Mouse (Mus musculus) stomach, postnatal 0 days (tissue): ENCODE results near the gene Zfp93. TPM values are rescaled to one million over a fixed set of nuclear protein-coding genes. Genes with fewer than 3 reads are reported as not detected.

ENCODE experiments used
- ATAC-seq: fragments of 200-750 bp; cut with Nextera tagmentation; 2 replicates; pipeline ENCODE4 v1.8.0; 2017; ENCODE audit not compliant: low FRiP score, low TSS enrichment
- DNase-seq: peaks from one replicate; pipeline ENCODE4 v3.0.0-alpha.2; 2016; ENCODE audit warnings: low spot score
- H3K27ac ChIP-seq: fragments of 300-500 bp; sonication (generic); replicated peaks from 2 replicates; pipeline ENCODE4 v1.5.1; 2014; ENCODE audit warnings: mild to moderate bottlenecking, control low read depth
- H3K27me3 ChIP-seq: fragments of 300-500 bp; sonication (generic); 2 replicates; pipeline ENCODE4 v1.6.1; 2014; ENCODE audit warnings: low read length; ENCODE audit not compliant: control insufficient read depth, insufficient read depth
- H3K36me3 ChIP-seq: fragments of 300-500 bp; sonication (generic); 2 replicates; pipeline ENCODE4 v1.6.1; 2014; ENCODE audit warnings: low read length, mixed read lengths; ENCODE audit not compliant: control insufficient read depth, insufficient read depth
- H3K4me1 ChIP-seq: fragments of 300-500 bp; sonication (generic); replicated peaks from 2 replicates; pipeline ENCODE4 v1.6.1; 2014; ENCODE audit warnings: antibody characterized with exemption; ENCODE audit not compliant: control insufficient read depth, insufficient read depth
- H3K4me2 ChIP-seq: fragments of 300-500 bp; sonication (generic); replicated peaks from 2 replicates; pipeline ENCODE4 v1.6.1; 2014; ENCODE audit warnings: low read depth, mild to moderate bottlenecking, control low read depth, moderate library complexity
- H3K4me3 ChIP-seq: fragments of 300-500 bp; sonication (generic); 2 replicates; pipeline ENCODE4 v1.5.1; 2014; ENCODE audit warnings: low read depth, low read length, control low read depth
- H3K9ac ChIP-seq: fragments of 300-500 bp; sonication (generic); 2 replicates; pipeline ENCODE4 v1.6.1; 2014; ENCODE audit warnings: mild to moderate bottlenecking, low read length, control low read depth, mixed read lengths
- H3K9me3 ChIP-seq: fragments of 300-500 bp; sonication (generic); 2 replicates; pipeline ENCODE4 v1.6.1; 2016; ENCODE audit warnings: low read length; ENCODE audit not compliant: control insufficient read depth
- CTCF ChIP-seq: IDR thresholded peaks from 2 replicates; pipeline ENCODE4 v1.5.1; 2016; ENCODE audit warnings: antibody characterized with exemption, low read depth, mild to moderate bottlenecking, moderate library complexity
- EP300 ChIP-seq: optimal IDR thresholded peaks from 2 replicates; pipeline ENCODE3; 2016; ENCODE audit warnings: antibody characterized with exemption
- WGBS: fragments of 180-500 bp; shearing (Covaris S2); extraction: QIAGEN DNeasy Blood & Tissue Kit; methylation state at CpG from one replicate; pipeline ENCODE4 v1.1.7; 2014; 5-methylcytosine and 5-hydroxymethylcytosine counted together
- polyA plus RNA-seq: library from polyadenylated mRNA; unstranded; fragments of >200 nt; fragmentation: Nextera tagmentation; extraction: Ambion mirVana; gene quantifications from 2 replicates; pipeline ENCODE4 v1.2.1, GENCODE M21; 2015

Zfp93 gene
- 4.3 TPM in 2 replicates for polyA plus RNA-seq

DNA sequence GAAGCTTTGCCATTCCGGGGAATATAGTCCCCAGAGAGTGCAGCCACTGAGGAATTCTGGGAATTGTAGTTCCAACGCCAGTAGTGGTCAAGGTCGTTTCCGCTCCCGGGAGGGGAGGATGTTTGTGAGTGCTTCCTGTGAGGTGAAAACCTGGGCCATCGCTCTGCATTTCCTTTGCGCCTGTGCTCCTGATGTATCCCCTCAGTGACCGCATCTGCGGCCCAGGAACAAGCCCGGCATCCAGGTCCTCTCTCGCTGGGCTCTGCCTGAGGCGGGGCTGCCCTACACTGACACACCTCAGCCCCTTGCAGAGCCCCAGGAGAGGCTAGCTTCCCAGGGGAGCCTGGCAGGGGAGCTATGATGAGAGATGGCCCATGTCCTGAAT lies at the start of gene Zfp93:
Gene Zfp93, plus strand, starts transcription at position 133 of the 385 bp plus-strand sequence.
- peak; percentile 80 for DNase-seq
- peaks cover 14% of the 10 kb centered on the region for H3K36me3 ChIP-seq
- ATAC-seq: peak; percentile 96
- H3K9ac ChIP-seq: peak within 1 kb of the TSS; percentile 75
- TF ChIP-seq EP300 (no peak), CTCF (no peak)
- no peaks in the 10 kb centered on the region for H3K27me3 ChIP-seq
- H3K9me3 ChIP-seq: no peaks in the 10 kb centered on the region
- WGBS: under 1% methylated on average over 12 of the region's 12 CpGs
- H3K27ac ChIP-seq: 0 out of 2 replicates have a peak within 1 kb of the TSS, but pooled peaks have one; percentile 56
- peak within 1 kb of the TSS; percentile 64 for H3K4me3 ChIP-seq
- peak within 1 kb of the TSS; percentile 92 for H3K4me2 ChIP-seq
- 0 out of 2 replicates have a peak, but pooled peaks cover 3% of the 10 kb centered on the region for H3K4me1 ChIP-seq

DNA sequence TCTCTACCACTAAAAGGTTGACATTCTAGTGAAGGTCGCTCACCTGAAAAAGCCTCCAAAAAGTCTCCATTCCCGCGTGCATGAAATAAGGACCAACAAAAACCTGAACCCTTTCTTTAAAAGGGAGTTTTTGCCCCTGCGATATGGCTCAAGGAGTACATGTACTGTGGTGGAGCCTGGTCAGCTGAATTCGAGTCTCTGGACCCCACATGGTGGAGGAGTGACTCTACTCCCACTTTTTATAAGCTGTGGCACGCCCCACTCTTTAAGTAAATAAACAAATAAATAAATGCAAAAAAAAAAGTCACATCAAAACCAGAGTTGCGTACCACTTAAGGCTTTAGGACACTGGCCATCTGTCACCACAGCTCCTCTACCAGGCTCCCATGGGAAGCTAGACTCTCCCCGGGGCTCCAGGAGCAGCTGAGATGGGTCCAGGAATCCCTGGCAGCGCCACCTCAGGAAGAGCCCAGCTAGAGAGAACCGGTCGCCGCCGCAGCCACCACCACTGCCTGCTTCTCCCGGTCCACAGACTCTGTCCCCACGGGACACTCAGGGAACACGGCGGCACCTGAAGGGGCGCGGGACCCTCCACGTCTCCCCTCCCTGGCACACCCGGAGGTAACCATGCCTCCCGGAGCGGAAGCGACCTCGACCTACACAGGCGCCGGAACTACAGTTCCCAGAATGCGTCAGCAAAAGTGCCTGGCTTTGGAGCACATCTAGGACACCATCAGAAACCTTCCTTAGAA lies 33.0 kb upstream of the Zfp93 start, which contains the start of gene Zfp109:
Gene Zfp109, minus strand, starts transcription at position 521 of the 752 bp plus-strand sequence.
- DNase-seq (peak; percentile 63), ATAC-seq (peak; percentile 87)

DNA sequence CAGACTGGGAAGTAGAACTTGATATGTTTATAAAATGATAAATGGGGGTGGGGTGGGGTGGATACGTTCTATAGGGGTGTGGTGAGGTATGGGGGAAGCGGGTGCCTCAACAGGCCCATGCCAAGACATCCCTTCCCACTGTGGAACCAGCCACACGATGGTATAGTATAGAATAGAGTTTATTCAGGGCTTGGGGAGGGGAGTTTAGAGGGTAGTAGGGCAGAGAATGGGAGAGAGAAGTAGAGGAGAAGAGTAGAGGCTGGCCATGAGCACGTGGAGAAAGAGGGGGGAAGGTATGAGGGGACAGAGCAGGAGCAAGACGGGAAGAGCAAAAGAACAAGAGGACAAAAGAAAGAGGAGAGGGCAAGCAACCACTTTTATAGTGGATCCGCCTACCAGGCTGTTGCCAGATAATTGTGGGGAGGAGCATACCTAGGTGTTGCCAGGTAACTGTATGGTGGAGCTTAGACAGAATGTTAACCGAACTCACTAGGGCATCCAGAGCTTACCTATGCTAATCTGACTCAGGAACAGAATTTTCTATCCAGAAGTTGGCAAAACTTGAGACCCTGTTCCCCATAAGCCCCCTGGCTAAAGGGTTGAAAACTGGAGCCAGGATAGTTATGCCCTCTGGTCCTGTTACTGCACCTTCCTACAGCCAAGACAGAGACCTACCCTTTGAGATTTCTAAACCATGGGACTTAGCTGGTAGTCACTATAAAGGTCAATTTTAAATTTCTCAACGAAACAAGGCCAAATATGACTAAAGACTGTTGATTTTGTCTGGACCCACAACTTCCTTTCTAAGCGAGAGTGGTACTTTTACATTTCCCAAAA lies 16.2 kb upstream of the Zfp93 start:
- Histone ChIP-seq H3K4me3 (peak overlapping the region; percentile 55; the same call in 1 of the 2 replicates), H3K9me3 (no peaks in the 10 kb centered on the region), H3K9ac (peak overlapping the region; percentile 74; the same call in 1 of the 2 replicates), H3K4me2 (peak overlapping the region; percentile 73), H3K36me3 (no peaks in the 10 kb centered on the region), H3K27me3 (no peaks in the 10 kb centered on the region), H3K4me1 (0 out of 2 replicates have a peak, but pooled peaks cover 6% of the 10 kb centered on the region), H3K27ac (no peak overlapping the region)
- ATAC-seq (peak; percentile 53), DNase-seq (peak; percentile 2)
- TF ChIP-seq EP300: no peak
- WGBS: 61% methylated on average over 9 of the region's 9 CpGs

More for the DNA sequence above, 33.0 kb upstream of the Zfp93 start, which contains the start of gene Zfp109:
- Histone ChIP-seq H3K27me3 (no peaks in the 10 kb centered on the region), H3K4me2 (peak within 1 kb of the TSS; percentile 73), H3K9me3 (no peaks in the 10 kb centered on the region), H3K9ac (peak within 1 kb of the TSS; percentile 67), H3K27ac (no peak within 1 kb of the TSS), H3K4me1 (no peaks in the 10 kb centered on the region; the same call in 1 of the 2 replicates), H3K4me3 (peak within 1 kb of the TSS; percentile 72), H3K36me3 (no peaks in the 10 kb centered on the region; the same call in 1 of the 2 replicates)
- WGBS: 5% methylated on average over 28 of the region's 28 CpGs
- TF ChIP-seq CTCF: peak; percentile 18; the same call in 1 of the 2 replicates
- TF ChIP-seq EP300: no peak

DNA sequence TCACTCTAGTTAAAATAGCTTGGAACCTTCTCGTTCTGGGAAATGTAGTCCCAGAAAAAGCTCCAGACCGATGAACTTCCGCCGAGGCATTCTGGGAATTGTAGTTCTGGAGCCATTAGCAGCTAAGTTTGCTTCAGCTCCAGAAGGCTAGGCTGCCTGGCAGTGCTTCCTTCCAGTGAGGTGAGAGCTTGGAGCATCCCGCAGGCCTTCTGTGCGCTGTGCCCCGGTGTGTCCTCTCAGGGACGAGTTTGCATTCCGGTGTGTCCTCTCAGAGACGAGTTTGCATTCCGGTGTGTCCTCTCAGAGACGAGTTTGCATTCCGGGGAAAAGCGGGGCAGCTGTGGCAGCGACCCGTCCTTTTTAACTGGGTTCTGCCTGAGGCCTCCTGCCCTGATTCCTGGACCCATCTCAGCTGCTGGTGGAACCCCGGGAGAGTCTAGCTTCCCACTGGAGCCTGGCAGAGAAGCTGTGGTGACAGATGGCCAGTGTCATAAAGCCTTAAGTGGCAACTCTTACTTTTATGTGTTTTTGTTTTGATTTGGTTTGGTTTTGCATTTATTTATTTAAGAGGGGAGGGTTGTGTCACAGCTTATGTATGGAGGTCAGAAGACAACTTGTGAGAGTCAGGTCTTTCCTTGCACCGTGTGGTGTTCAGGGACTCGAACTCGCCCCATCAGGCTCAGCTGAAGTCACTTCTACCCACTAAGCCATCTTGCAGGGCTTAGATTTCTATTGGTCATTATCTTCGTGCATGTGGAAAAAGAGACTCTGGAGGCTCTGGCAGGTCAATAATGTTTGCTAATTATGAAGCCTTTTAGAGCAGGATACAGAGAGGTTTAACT lies 15.4 kb upstream of the Zfp93 start, which contains the start of gene Zfp108:
Gene Zfp108, plus strand, starts transcription at position 162 of the 842 bp plus-strand sequence.
- peak within 1 kb of the TSS; percentile 35; the same call in 1 of the 2 replicates for H3K27ac ChIP-seq
- 15% methylated on average over 21 of the region's 21 CpGs for WGBS

More for the DNA sequence above, 15.4 kb upstream of the Zfp93 start, which contains the start of gene Zfp108:
- no peaks in the 10 kb centered on the region for H3K36me3 ChIP-seq
- no peaks in the 10 kb centered on the region for H3K27me3 ChIP-seq
- DNase-seq (peak; percentile 71), ATAC-seq (peak; percentile 90)
- H3K9ac ChIP-seq: peak within 1 kb of the TSS; percentile 74
- no peaks in the 10 kb centered on the region for H3K9me3 ChIP-seq
- H3K4me1 ChIP-seq: 0 out of 2 replicates have a peak, but pooled peaks cover 6% of the 10 kb centered on the region
- peak within 1 kb of the TSS; percentile 55 for H3K4me3 ChIP-seq
- H3K4me2 ChIP-seq: peak within 1 kb of the TSS; percentile 73
- TF ChIP-seq CTCF (no peak), EP300 (no peak)
